ENCODE assay signal across 8 mouse cellular contexts in genomic region chr1:46852600-46853272, GRCm38 (mm10). TPM values are rescaled to one million over a fixed set of nuclear protein-coding genes. Genes with fewer than 3 reads are reported as not detected.
DNase-seq lines count a peak whose midpoint lies in the region; ATAC-seq lines count a peak whose summit lies in the region.

No protein-coding gene starts in this region.

- H3K27ac ChIP-seq in forebrain, embryonic 12.5 days: peak overlapping the region; percentile 99
- H3K27ac ChIP-seq in heart, embryonic 16.5 days (ENCODE audit: low read length): peak overlapping the region; percentile 99
- peak overlapping the region; percentile 92 for H3K27ac ChIP-seq in liver, embryonic 15.5 days (replicated peaks)
- H3K27ac ChIP-seq in stomach, embryonic 15.5 days: peak overlapping the region; percentile 100

- H3K9ac ChIP-seq in forebrain, embryonic 12.5 days: peak overlapping the region; percentile 99
- H3K9ac ChIP-seq in heart, embryonic 16.5 days (ENCODE audit: low read length): peak overlapping the region; percentile 97
- peak overlapping the region; percentile 93 for H3K9ac ChIP-seq in liver, embryonic 15.5 days
- peak overlapping the region; percentile 98 for H3K9ac ChIP-seq in stomach, embryonic 15.5 days

- peak overlapping the region; percentile 95 for H3K4me3 ChIP-seq in forebrain, embryonic 12.5 days (replicated peaks)
- H3K4me3 ChIP-seq in heart, embryonic 16.5 days (ENCODE audit: low read length): peak overlapping the region; percentile 90
- H3K4me3 ChIP-seq in liver, embryonic 15.5 days (replicated peaks): peak overlapping the region; percentile 90
- H3K4me3 ChIP-seq in stomach, embryonic 15.5 days (replicated peaks): peak overlapping the region; percentile 90

- H3K4me2 ChIP-seq in forebrain, embryonic 12.5 days: peak overlapping the region; percentile 67
- H3K4me2 ChIP-seq in heart, embryonic 16.5 days (ENCODE audit: low read depth, low read length): peak overlapping the region; percentile 77
- H3K4me2 ChIP-seq in liver, embryonic 15.5 days: peak overlapping the region; percentile 89
- peak overlapping the region; percentile 58 for H3K4me2 ChIP-seq in stomach, embryonic 15.5 days

- no peaks in the 10 kb centered on the region for H3K27me3 ChIP-seq in forebrain, embryonic 12.5 days
- H3K27me3 ChIP-seq in heart, embryonic 16.5 days (ENCODE audit: control insufficient read depth, insufficient read depth, low read length): no peaks in the 10 kb centered on the region
- no peaks in the 10 kb centered on the region for H3K27me3 ChIP-seq in liver, embryonic 15.5 days
- no peaks in the 10 kb centered on the region for H3K27me3 ChIP-seq in stomach, embryonic 15.5 days (replicated peaks)

- under 1% methylated on average over 56 of the region's 75 CpGs for WGBS in forebrain, embryonic 12.5 days
- 0% methylated on average over 60 of the region's 75 CpGs for WGBS in heart, embryonic 16.5 days
- WGBS in liver, embryonic 15.5 days (ENCODE audit: insufficient replicate concordance): 0% methylated on average over 74 of the region's 75 CpGs
- under 1% methylated on average over 70 of the region's 75 CpGs for WGBS in stomach, embryonic 15.5 days

- no peaks in the 10 kb centered on the region for H3K9me3 ChIP-seq in forebrain, embryonic 12.5 days
- H3K9me3 ChIP-seq in heart, embryonic 16.5 days (replicated peaks; ENCODE audit: control insufficient read depth, low read length): no peaks in the 10 kb centered on the region
- no peaks in the 10 kb centered on the region for H3K9me3 ChIP-seq in liver, embryonic 15.5 days (replicated peaks)
- no peaks in the 10 kb centered on the region for H3K9me3 ChIP-seq in stomach, embryonic 15.5 days

- H3K4me1 ChIP-seq in forebrain, embryonic 12.5 days: peaks cover 31% of the 10 kb centered on the region
- peaks cover 14% of the 10 kb centered on the region for H3K4me1 ChIP-seq in heart, embryonic 16.5 days (ENCODE audit: control insufficient read depth, insufficient read depth, low read length)
- peaks cover 21% of the 10 kb centered on the region for H3K4me1 ChIP-seq in liver, embryonic 15.5 days (replicated peaks)
- H3K4me1 ChIP-seq in stomach, embryonic 15.5 days: no peaks in the 10 kb centered on the region

- DNase-seq in B cell, adult 2 months: peak; percentile 63 to 70
- DNase-seq in adrenal gland, postnatal 25 days: peak; percentile 62
- peak; percentile 70 to 86 for DNase-seq in kidney, postnatal 25 days
- peak; percentile 75 for DNase-seq in neural tube, embryonic 10.5 days (ENCODE audit: extremely low spot score, low spot score)

- no peaks in the 10 kb centered on the region for H3K36me3 ChIP-seq in forebrain, embryonic 12.5 days (replicated peaks)
- no peaks in the 10 kb centered on the region for H3K36me3 ChIP-seq in heart, embryonic 16.5 days (ENCODE audit: control insufficient read depth, insufficient read depth)
- H3K36me3 ChIP-seq in liver, embryonic 15.5 days (replicated peaks): no peaks in the 10 kb centered on the region
- H3K36me3 ChIP-seq in stomach, embryonic 15.5 days: no peaks in the 10 kb centered on the region

- ATAC-seq in forebrain, embryonic 12.5 days (ENCODE audit: low FRiP score): peak; percentile 34
- peak; percentile 38 for ATAC-seq in heart, embryonic 16.5 days (replicated peaks; ENCODE audit: extremely low read depth, insufficient read depth, low FRiP score)
- ATAC-seq in liver, embryonic 15.5 days (ENCODE audit: insufficient read depth): peak; percentile 7
- peak; percentile 49 for ATAC-seq in stomach, embryonic 15.5 days (ENCODE audit: insufficient read depth, low FRiP score, low read depth)

RNA-seq across cellular contexts. Expression of gene Slc39a10, which starts 39.9 kb away (rescaled TPM):
- total RNA-seq in adrenal gland, postnatal 25 days (2021): 23.8 and 27.4 TPM in 2 replicates
- polyA plus RNA-seq in forebrain, embryonic 12.5 days (2016; fragmentation: Nextera tagmentation; extraction: Ambion mirVana): 71.5 and 78.4 TPM in 2 replicates
- polyA plus RNA-seq in heart, embryonic 16.5 days (2015; fragmentation: Nextera tagmentation; extraction: Ambion mirVana): 17.0 and 18.5 TPM in 2 replicates
- polyA plus RNA-seq in liver, embryonic 15.5 days (2015; fragmentation: Nextera tagmentation; extraction: Ambion mirVana): 2.7 and 3.1 TPM in 2 replicates
- 41.5 and 44.4 TPM in 2 replicates for polyA plus RNA-seq in stomach, embryonic 15.5 days (2015; fragmentation: Nextera tagmentation; extraction: Ambion mirVana)

Comparison
In these comparisons a context has a peak if more than half of its experiments do, and no peak if none do; other contexts are left out.
1. Peak in every context shown above with its lines: DNase-seq, ATAC-seq, H3K4me3 ChIP-seq and H3K27ac ChIP-seq.